Mouse (Mus musculus) liver, postnatal 0 days (tissue): ENCODE data around the gene Cdkn3.

Experiments
- CTCF ChIP-seq: sonication (generic); IDR thresholded peaks from 2 replicates; pipeline ENCODE4 v1.5.1; 2016; ENCODE audit warnings: antibody characterized with exemption, low read depth
- EP300 ChIP-seq: IDR thresholded peaks from 2 replicates; pipeline ENCODE4 v1.6.1; 2016; ENCODE audit warnings: antibody characterized with exemption, low read depth, mild to moderate bottlenecking

DNA sequence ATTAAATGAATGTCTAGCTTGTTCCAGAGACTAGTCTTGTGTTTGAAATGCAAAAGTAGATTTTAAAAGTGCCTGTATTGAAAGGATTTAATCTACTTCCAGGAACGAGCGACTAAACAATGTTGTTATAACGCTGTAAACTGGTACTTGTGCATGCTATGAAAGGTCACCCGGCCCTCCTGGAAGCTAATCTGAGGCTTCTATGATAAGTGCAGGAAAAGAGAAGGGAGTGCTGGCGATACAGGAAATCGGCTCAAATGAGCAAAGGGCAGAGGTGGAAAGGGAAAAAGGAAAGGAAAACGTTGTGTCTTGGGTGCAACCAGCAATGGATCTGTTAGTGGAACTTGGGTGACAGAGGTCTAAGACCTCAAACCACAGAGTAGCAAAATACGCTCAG lies 28.2 kb downstream of the Cdkn3 start:
- TF ChIP-seq CTCF = no peak
- no peak for TF ChIP-seq EP300
